28 mouse cellular contexts compared by ENCODE assay signal in genomic region chr2:105178871-105179270, GRCm38 (mm10). TPM values are rescaled to one million over a fixed set of nuclear protein-coding genes. Genes with fewer than 3 reads are reported as not detected.
"Had no signal": no experiment of that assay in that cellular context is flagged by ENCODE, and none has a peak within 500 bp of the region (broad histone marks: within the 10 kb centered on the region; RNA-seq: fewer than 3 reads in every experiment).

No protein-coding gene starts in this region.

- DNase-seq: gastrocnemius, adult 2 months; gastrocnemius, postnatal 10 days; gastrocnemius, postnatal 25 days; heart, postnatal 10 days; heart, postnatal 36 days; kidney, adult 18-20 months; kidney, adult 8-10 months; kidney, postnatal 10 days; kidney, postnatal 25 days; kidney, postnatal 4 days; liver; liver, embryonic 13.5 days had no signal

- H3K9me3 ChIP-seq: intestine, embryonic 15.5 days; limb, embryonic 10.5 days; liver, embryonic 13.5 days had no signal

- H3K4me3 ChIP-seq: gastrocnemius, adult 2 months; hindbrain, embryonic 10.5 days; hindbrain, embryonic 12.5 days; intestine, embryonic 15.5 days; layer of hippocampus, adult 2 months; left cerebral cortex, adult 2 months; limb, embryonic 10.5 days; limb, embryonic 12.5 days; liver, embryonic 13.5 days had no signal

- H3K9ac ChIP-seq: hindbrain, embryonic 12.5 days; hindbrain, embryonic 14.5 days; intestine, embryonic 15.5 days; limb, embryonic 12.5 days; liver, embryonic 13.5 days had no signal

- H3K27ac ChIP-seq: gastrocnemius, adult 2 months; hindbrain, embryonic 10.5 days; hindbrain, embryonic 12.5 days; hindbrain, embryonic 14.5 days; intestine, embryonic 15.5 days; layer of hippocampus, adult 2 months; left cerebral cortex, adult 2 months; limb, embryonic 10.5 days; limb, embryonic 12.5 days; liver, embryonic 13.5 days had no signal

- H3K4me1 ChIP-seq: hindbrain, embryonic 10.5 days; hindbrain, embryonic 12.5 days; intestine, embryonic 15.5 days; limb, embryonic 10.5 days; limb, embryonic 12.5 days; liver, embryonic 13.5 days had no signal

- H3K36me3 ChIP-seq: hindbrain, embryonic 10.5 days; hindbrain, embryonic 12.5 days; intestine, embryonic 15.5 days; limb, embryonic 10.5 days; limb, embryonic 12.5 days; liver, embryonic 13.5 days had no signal

- ATAC-seq: hindbrain, embryonic 16.5 days; inflammation-experienced regulatory T-cells, adult 6 months; intestine, embryonic 15.5 days; intestine, postnatal 0 days had no signal

- H3K27me3 ChIP-seq: hindbrain, embryonic 12.5 days; intestine, embryonic 15.5 days; limb, embryonic 12.5 days; liver, embryonic 13.5 days had no signal

RNA-seq across cellular contexts. Expression of gene Them7, which starts 45.2 kb away (rescaled TPM):
- total RNA-seq: gastrocnemius, postnatal 10 days; gastrocnemius, postnatal 25 days; layer of hippocampus, adult 2 months; layer of hippocampus, postnatal 10 days; layer of hippocampus, postnatal 25 days; left cerebral cortex, adult 2 months; left cerebral cortex, postnatal 36 days had no signal
- polyA plus RNA-seq: frontal cortex, adult 2 months; hindbrain, embryonic 14.5 days; inflammation-experienced regulatory T-cells, adult 6 months had no signal

RNA-seq across cellular contexts. Expression of gene Wt1, which starts 52.5 kb away (rescaled TPM):
- total RNA-seq: gastrocnemius, adult 2 months; granulocyte monocyte progenitor cell, adult 5-6 weeks; layer of hippocampus, adult 2 months had no signal
- polyA plus RNA-seq: inflammation-experienced regulatory T-cells, adult 6 months had no signal
